Mouse (Mus musculus) liver, embryonic 14.5 days (tissue): ENCODE measurements at regions not wholly inside any gene's neighbourhood (a gene's known extent, or its start where the extent isn't known, plus 50 kb on each side); places are given as distances from the start of the nearest gene placed in this dataset.

Experiments used
- CTCF ChIP-seq: IDR thresholded peaks from 2 replicates; pipeline ENCODE4 v1.5.1; 2016; ENCODE audit warnings: antibody characterized with exemption, low read depth, control low read depth
- EP300 ChIP-seq: IDR thresholded peaks from 2 replicates; pipeline ENCODE4 v1.6.1; 2016; ENCODE audit warnings: antibody characterized with exemption, low read depth

- no peak for TF ChIP-seq CTCF
- TF ChIP-seq EP300 = no peak
These were observed 195.7 kb upstream of the Tas2r134 start for GRCm38 (mm10) chr2:51431564-51431963.
